Mouse (Mus musculus) stomach, embryonic 16.5 days (tissue): ENCODE results near the gene Cldn6. TPM values are rescaled to one million over a fixed set of nuclear protein-coding genes. Genes with fewer than 3 reads are reported as not detected.

Experiments used
- ATAC-seq: fragments of 200-750 bp; cut with Nextera tagmentation; 2 replicates; pipeline ENCODE4 v1.8.0; 2017; ENCODE audit warnings: moderate number of reproducible peaks, moderate TSS enrichment; ENCODE audit not compliant: insufficient read depth, low FRiP score
- H3K27ac ChIP-seq: fragments of 300-500 bp; sonication (generic); 2 replicates; pipeline ENCODE4 v1.5.1; 2014; ENCODE audit warnings: low read length
- H3K27me3 ChIP-seq: fragments of 300-500 bp; sonication (generic); 2 replicates; pipeline ENCODE4 v1.6.1; 2014; ENCODE audit warnings: low read length, control low read depth, mixed read lengths; ENCODE audit not compliant: control insufficient read depth, insufficient read depth
- H3K36me3 ChIP-seq: fragments of 300-500 bp; sonication (generic); 2 replicates; pipeline ENCODE4 v1.6.1; 2014; ENCODE audit warnings: low read length; ENCODE audit not compliant: control insufficient read depth, insufficient read depth
- H3K4me1 ChIP-seq: fragments of 300-500 bp; sonication (generic); 2 replicates; pipeline ENCODE4 v1.6.1; 2014; ENCODE audit warnings: low read length, control low read depth, mixed read lengths; ENCODE audit not compliant: control insufficient read depth, insufficient read depth
- H3K4me2 ChIP-seq: fragments of 300-500 bp; sonication (generic); 2 replicates; pipeline ENCODE4 v1.6.1; 2014; ENCODE audit warnings: low read depth, low read length, mixed read lengths
- H3K4me3 ChIP-seq: fragments of 300-500 bp; sonication (generic); replicated peaks from 2 replicates; pipeline ENCODE4 v1.5.1; 2014; ENCODE audit warnings: mild to moderate bottlenecking, low read length
- H3K9ac ChIP-seq: fragments of 300-500 bp; sonication (generic); 2 replicates; pipeline ENCODE4 v1.6.1; 2014; ENCODE audit warnings: low read length
- H3K9me3 ChIP-seq: fragments of 300-500 bp; sonication (generic); replicated peaks from 2 replicates; pipeline ENCODE4 v1.6.1; 2016; ENCODE audit warnings: low read length, control low read depth; ENCODE audit not compliant: control insufficient read depth
- WGBS: fragments of 180-500 bp; shearing (Covaris S2); extraction: QIAGEN DNeasy Blood & Tissue Kit; methylation state at CpG from one replicate; pipeline ENCODE4 v1.1.7; 2014; 5-methylcytosine and 5-hydroxymethylcytosine counted together
- polyA plus RNA-seq: library from polyadenylated mRNA; unstranded; fragments of >200 nt; fragmentation: Nextera tagmentation; extraction: Ambion mirVana; gene quantifications from 2 replicates; pipeline ENCODE4 v1.2.1, GENCODE M21; 2015

Cldn6 gene
- polyA plus RNA-seq, 1 experiment from 2014 or later: 70.6 TPM

GRCm38 (mm10) chr17:23725477-23725876 lies 46.4 kb downstream of the Cldn6 start:
- peak overlapping the region; percentile 81 for H3K9ac ChIP-seq
- H3K36me3 ChIP-seq: no peaks in the 10 kb centered on the region
- H3K9me3 ChIP-seq: no peaks in the 10 kb centered on the region
- ATAC-seq: no peak
- peak overlapping the region; percentile 76 for H3K4me2 ChIP-seq
- H3K27me3 ChIP-seq: no peaks in the 10 kb centered on the region
- 46% methylated on average over 4 of the region's 4 CpGs for WGBS
- H3K27ac ChIP-seq: peak overlapping the region; percentile 89
- H3K4me1 ChIP-seq: peaks cover 14% of the 10 kb centered on the region
- peak overlapping the region; percentile 89 for H3K4me3 ChIP-seq

GRCm38 (mm10) chr17:23725999-23726757 lies 47.1 kb downstream of the Cldn6 start, which contains the start of gene Pkmyt1:
Gene Pkmyt1, plus strand, starts transcription at chr17:23726336.
- Histone ChIP-seq H3K27ac (peak within 1 kb of the TSS; percentile 89), H3K4me3 (peak within 1 kb of the TSS; percentile 89), H3K9ac (peak within 1 kb of the TSS; percentile 85), H3K9me3 (no peaks in the 10 kb centered on the region), H3K36me3 (no peaks in the 10 kb centered on the region), H3K4me2 (peak within 1 kb of the TSS; percentile 76), H3K27me3 (no peaks in the 10 kb centered on the region), H3K4me1 (peaks cover 14% of the 10 kb centered on the region)
- peak; percentile 95 for ATAC-seq
- 1% methylated on average over 73 of the region's 73 CpGs for WGBS

GRCm38 (mm10) chr17:23726758-23727142 lies 47.7 kb downstream of the Cldn6 start:
- ATAC-seq: peak; percentile 93
- peak overlapping the region; percentile 86 for H3K27ac ChIP-seq
- H3K27me3 ChIP-seq: no peaks in the 10 kb centered on the region
- H3K4me3 ChIP-seq: peak overlapping the region; percentile 89
- H3K4me1 ChIP-seq: peaks cover 14% of the 10 kb centered on the region
- H3K36me3 ChIP-seq: no peaks in the 10 kb centered on the region
- no peaks in the 10 kb centered on the region for H3K9me3 ChIP-seq
- peak overlapping the region; percentile 85 for H3K9ac ChIP-seq
- H3K4me2 ChIP-seq: peak overlapping the region; percentile 60
- under 1% methylated on average over 20 of the region's 20 CpGs for WGBS

- no peak overlapping the region for H3K4me2 ChIP-seq
- ATAC-seq: no peak
- no peaks in the 10 kb centered on the region for H3K9me3 ChIP-seq
- H3K36me3 ChIP-seq: no peaks in the 10 kb centered on the region
- no peak overlapping the region for H3K4me3 ChIP-seq
- H3K27ac ChIP-seq: no peak overlapping the region
- no peak overlapping the region for H3K9ac ChIP-seq
- peaks cover 13% of the 10 kb centered on the region for H3K4me1 ChIP-seq
- H3K27me3 ChIP-seq: no peaks in the 10 kb centered on the region
- 50% methylated on average over 1 of the region's 1 CpGs for WGBS
Observed at GRCm38 (mm10) chr17:23730441-23730840, 51.4 kb downstream of the Cldn6 start.

Other genes with a start within 250 kb of the Cldn6 start
- not detected in 2 replicates for gene Vmn2r117, start 199.6 kb upstream of the Cldn6 start, polyA plus RNA-seq
- gene Zfp213, start 115.0 kb upstream of the Cldn6 start, polyA plus RNA-seq: 15.1 and 17.2 TPM in 2 replicates
- gene Zfp13, start 79.8 kb upstream of the Cldn6 start, polyA plus RNA-seq: 11.5 and 11.8 TPM in 2 replicates
- 0.15 TPM in 1 of 2 replicates, not detected in the other for gene Zscan10, start 78.4 kb upstream of the Cldn6 start, polyA plus RNA-seq
- gene Mmp25, start 34.0 kb upstream of the Cldn6 start, polyA plus RNA-seq: 0.74 and 0.79 TPM in 2 replicates
- 19.6 and 26.1 TPM in 2 replicates for gene Bicdl2, start 18.7 kb upstream of the Cldn6 start, polyA plus RNA-seq
- gene Hcfc1r1, start 5.7 kb upstream of the Cldn6 start, polyA plus RNA-seq: 93.1 and 112 TPM in 2 replicates
- gene Thoc6, start 5.4 kb upstream of the Cldn6 start, polyA plus RNA-seq: 37.0 and 38.5 TPM in 2 replicates
- 24.1 and 26.6 TPM in 2 replicates for gene Tnfrsf12a, start 1.8 kb upstream of the Cldn6 start, polyA plus RNA-seq
- 1.3 and 2.2 TPM in 2 replicates for gene Cldn9, start 4.8 kb downstream of the Cldn6 start, polyA plus RNA-seq
- gene 1520401A03Rik, start 43.5 kb downstream of the Cldn6 start, polyA plus RNA-seq: 0.23 TPM in 1 of 2 replicates, not detected in the other
- 40.9 and 43.3 TPM in 2 replicates for gene Pkmyt1, start 47.1 kb downstream of the Cldn6 start, polyA plus RNA-seq
- 25.4 and 28.4 TPM in 2 replicates for gene Paqr4, start 61.6 kb downstream of the Cldn6 start, polyA plus RNA-seq
- gene Kremen2, start 66.6 kb downstream of the Cldn6 start, polyA plus RNA-seq: 0.45 and 0.67 TPM in 2 replicates
- 43.3 and 47.0 TPM in 2 replicates for gene Flywch1, start 92.4 kb downstream of the Cldn6 start, polyA plus RNA-seq
- 19.4 and 19.8 TPM in 2 replicates for gene Flywch2, start 106.8 kb downstream of the Cldn6 start, polyA plus RNA-seq
- gene Srrm2, start 111.3 kb downstream of the Cldn6 start, polyA plus RNA-seq: 334 and 350 TPM in 2 replicates
- gene Elob, start 149.9 kb downstream of the Cldn6 start, polyA plus RNA-seq: 906 and 920 TPM in 2 replicates
- 0.21 TPM in 1 of 2 replicates, not detected in the other for gene Prss33, start 156.8 kb downstream of the Cldn6 start, polyA plus RNA-seq
- 7.8 and 10.4 TPM in 2 replicates for gene Prss32, start 164.6 kb downstream of the Cldn6 start, polyA plus RNA-seq
- 2.6 and 3.3 TPM in 2 replicates for gene Prss41, start 164.9 kb downstream of the Cldn6 start, polyA plus RNA-seq
- gene Prss21, start 188.8 kb downstream of the Cldn6 start, polyA plus RNA-seq: not detected in 2 replicates
- not detected in 2 replicates for gene Dcpp1, start 201.6 kb downstream of the Cldn6 start, polyA plus RNA-seq
- not detected in 2 replicates for gene Dcpp2, start 201.6 kb downstream of the Cldn6 start, polyA plus RNA-seq
- gene Dcpp3, start 238.2 kb downstream of the Cldn6 start, polyA plus RNA-seq: not detected in 2 replicates